Mouse (Mus musculus): ENCODE results near the gene Gm28308.

Gm28308 gene

DNA sequence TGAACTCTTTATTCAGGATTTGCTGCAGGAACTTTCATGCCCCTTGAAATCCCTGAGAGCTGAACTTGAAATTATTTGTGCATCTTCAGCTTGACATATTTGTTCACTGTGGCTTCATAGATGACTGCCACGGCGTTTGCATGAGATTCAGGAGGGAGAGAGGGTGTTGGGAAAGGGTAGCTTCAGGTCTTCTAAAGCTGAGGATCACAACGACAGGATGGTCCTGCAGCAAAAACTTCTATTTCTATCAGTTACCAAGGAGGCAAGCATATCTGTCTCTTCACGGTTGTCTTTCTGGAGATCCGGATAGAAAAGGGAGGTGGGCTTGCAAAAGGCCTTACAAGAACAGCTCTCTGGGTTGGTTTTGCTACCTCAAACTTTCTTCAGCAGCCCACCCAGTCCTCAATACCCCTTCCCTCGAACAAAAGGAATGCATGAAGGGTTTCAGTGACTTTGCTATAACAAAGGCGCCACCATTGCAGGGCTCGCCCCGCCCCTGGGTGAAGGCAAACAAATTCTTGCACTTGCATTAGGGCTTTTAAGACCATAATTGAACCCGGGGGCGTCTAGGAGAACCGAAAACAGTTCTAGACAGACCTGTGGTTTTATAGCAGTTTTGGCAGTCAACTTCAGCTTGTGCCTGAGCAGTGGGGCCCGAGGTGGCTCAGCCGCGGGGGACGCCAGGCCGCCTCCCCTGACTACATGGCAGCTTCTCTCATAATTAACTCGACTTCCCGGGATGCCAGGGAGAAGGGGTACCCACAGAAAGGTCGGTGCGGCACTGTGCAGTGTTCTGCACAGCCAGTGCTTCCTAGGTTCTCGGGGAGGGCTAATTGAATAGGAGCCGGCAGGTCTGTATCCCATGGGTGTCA, 34.9 kb upstream of the Gm28308 start:
- in situ Hi-C loops (cut with MseI, MboI): no loop called here

DNA sequence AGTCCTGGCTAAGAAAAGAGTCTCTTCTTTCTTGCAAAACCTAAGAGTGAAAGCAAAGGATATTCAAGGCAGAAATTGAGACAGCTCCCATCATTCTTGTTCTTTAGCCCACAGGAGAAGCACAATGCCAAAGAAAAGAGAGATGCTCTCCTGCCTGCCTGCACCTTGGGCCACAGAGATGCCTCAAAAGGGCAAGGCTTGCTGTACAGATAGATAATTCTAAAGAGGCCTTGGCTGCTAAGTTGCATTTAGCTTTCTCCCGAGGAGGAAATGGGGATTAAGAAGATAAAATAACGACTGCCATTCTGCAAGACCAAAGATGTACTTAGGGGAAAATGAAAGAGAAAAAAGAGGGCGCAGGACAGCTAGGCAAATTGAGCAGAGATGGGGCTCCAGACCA, 33.8 kb upstream of the Gm28308 start:
- in situ Hi-C loops (cut with MseI, MboI): no loop called here

GRCm38 (mm10) chr6:52246403-52246803, 33.3 kb upstream of the Gm28308 start:
- in situ Hi-C loops (cut with MseI, MboI): no loop called here

- in situ Hi-C loops (cut with MseI, MboI): no loop called here
Observed at GRCm38 (mm10) chr6:52245757-52246142, 32.6 kb upstream of the Gm28308 start, which contains the start of gene Hoxa11. Gene Hoxa11 (minus strand): TSS chr6:52245810.

GRCm38 (mm10) chr6:52245040-52245756, 32.1 kb upstream of the Gm28308 start:
- in situ Hi-C loops (cut with MseI, MboI): no loop called here

DNA sequence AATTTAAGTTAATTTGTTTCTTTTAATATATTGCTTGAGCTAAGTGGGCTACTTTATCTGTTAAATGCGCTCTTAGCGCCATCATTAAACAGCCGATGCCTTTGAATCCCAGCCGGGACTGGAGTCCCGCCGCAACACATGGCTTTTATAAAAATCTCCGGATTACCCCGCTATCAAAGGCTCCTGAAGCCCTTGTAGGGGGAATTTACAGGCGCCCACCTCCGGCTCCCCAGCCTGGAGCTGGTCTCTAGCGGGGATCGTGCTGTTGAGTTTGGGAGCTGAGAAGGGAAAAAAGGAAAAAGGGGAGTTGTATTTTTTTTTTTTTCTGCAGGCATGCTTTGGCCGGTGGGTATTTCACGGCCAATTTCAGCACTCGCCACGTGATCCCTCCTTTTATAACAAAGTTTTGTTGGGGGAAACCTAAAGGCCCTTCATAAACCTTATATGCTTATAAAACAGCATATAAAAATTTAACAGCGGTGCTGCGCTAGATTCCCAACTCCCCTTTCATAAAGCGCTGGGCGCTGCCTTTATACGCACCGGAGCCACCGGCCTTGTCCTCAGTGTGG, 31.4 kb upstream of the Gm28308 start:
- in situ Hi-C loops (cut with MseI, MboI): no loop called here

DNA sequence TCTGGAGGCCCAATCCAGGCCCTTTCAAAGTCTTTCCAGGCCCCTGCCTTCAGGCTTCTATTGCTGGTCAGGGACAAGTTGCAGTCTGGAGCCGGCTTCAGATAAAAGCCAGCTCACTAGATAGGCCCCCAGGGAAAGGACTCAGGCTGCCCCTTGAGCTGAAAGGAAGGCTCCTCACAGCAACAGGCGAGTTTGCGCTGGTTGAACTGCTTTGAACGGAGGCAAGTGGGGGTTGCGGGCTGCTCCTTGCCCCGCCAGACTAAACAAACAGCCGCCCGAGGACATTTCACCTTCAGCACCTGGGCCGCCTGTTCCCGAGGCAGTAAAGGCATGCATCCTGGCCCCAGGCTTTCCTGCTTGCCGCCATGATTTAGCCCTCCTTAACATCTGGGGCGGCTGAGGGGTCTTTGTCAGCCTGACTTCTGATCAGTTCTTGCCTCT, 30.6 kb upstream of the Gm28308 start:
- in situ Hi-C loops (cut with MseI, MboI): no loop called here

GRCm38 (mm10) chr6:52242801-52243332, 29.7 kb upstream of the Gm28308 start:
- in situ Hi-C loops (cut with MseI, MboI): no loop called here

- in situ Hi-C loops (cut with MseI, MboI): no loop called here
Observed at GRCm38 (mm10) chr6:52241001-52241621, 28.0 kb upstream of the Gm28308 start.

- in situ Hi-C loops (cut with MseI, MboI): no loop called here
Observed at GRCm38 (mm10) chr6:52240389-52241000, 27.4 kb upstream of the Gm28308 start, which contains the start of gene Hoxa10. Gene Hoxa10 (minus strand): TSS chr6:52240854.

DNA sequence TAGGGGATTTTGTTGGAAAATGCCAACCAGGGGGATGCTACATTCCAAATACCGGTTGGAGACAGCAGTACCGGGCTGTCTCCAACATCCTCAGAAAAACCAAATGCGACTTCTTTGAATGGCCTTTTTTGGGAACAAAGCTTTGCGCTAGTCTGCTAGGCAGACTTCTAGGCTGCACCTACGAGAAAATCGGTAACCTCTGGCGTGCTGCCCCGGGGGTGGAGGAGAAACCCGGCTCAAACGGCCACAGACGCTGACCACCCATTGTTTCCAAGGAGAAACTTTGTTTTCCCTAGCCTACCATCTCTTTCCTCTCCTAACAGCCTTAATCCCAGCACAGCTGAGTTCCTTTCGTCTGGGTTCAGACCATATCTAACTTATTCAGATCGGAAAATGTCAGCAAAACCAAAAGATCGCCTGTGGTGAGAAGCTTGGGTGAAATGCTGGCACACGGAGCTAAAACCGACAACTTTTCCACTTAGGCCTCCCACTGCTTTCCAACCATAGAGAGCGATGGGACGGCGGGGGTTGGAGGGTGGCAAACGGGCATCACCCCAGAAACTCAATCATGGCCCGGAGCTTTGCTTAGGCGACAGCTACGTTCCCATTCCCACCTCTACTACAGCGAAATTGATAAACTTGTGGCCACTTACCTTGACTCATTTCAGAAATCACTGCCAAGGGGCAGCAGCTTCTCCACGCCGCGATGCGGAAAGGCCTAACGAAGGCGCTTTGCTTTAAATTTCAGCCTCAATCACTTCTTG, 26.7 kb upstream of the Gm28308 start:
- in situ Hi-C loops (cut with MseI, MboI): no loop called here

GRCm38 (mm10) chr6:52238976-52239375, 25.8 kb upstream of the Gm28308 start:
- in situ Hi-C loops (cut with MseI, MboI): no loop called here

- in situ Hi-C loops (cut with MseI, MboI): no loop called here
Observed at GRCm38 (mm10) chr6:52238155-52238545, 25.0 kb upstream of the Gm28308 start.

DNA sequence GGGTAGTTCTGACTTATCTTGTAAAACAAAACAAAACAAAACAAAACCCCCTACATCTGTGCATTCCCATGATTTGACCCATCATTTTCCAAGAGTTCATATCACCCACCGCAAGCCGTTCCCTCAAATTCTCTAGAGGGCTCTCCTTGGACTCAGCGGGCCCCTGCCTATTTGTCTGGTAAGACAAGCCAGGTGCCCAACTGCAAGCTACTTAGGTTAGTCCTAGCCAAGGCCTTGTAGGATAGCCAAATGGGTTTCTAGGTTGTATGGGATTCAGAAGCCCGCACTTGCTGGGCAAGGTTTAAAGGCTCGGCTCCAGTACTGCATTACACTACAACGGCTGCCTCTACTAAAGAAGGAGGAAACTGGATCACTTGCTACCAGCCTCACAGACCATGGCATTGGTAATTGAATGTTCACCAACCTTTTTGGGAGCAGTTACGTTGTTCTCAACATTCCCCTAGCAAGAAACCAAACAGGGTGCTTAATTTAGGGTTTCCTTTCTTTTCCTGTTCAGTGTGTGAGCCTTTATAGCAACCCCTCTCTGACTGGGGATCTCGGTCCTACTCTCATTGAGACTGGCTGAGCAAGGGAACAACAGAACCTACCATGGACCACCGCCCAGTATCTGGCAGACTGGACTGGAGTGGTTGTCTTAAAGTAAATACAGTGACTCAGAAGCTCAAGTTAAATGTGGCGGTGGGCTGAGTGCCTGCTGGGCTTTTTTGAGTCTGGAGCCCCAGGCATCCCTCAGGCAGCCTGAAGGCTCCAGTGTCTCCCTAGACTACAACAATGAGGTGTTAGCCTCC, 24.4 kb upstream of the Gm28308 start:
- in situ Hi-C loops (cut with MseI, MboI): no loop called here

- in situ Hi-C loops (cut with MseI, MboI): no loop called here
Observed at GRCm38 (mm10) chr6:52236806-52237205, 23.7 kb upstream of the Gm28308 start.

DNA sequence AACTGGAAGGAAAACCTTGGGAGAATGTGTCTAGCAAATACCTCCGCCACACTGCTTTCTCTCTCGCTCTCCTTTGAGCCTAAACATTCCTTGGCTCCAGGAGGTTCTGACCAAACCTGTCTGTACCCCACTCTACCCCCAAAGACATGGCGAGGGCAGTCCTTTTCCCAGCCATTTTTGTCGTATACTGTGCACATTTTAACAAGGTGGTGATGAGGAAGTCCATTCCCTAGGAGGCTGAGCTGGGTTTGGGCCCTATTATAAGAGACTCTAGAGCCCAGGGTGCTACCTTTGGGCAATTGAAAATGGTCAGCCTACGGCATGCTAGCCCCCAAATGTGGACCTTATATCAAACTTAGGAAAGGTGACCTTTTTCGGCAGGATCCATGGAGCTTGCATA, 22.7 kb upstream of the Gm28308 start:
- in situ Hi-C loops (cut with MseI, MboI): no loop called here

DNA sequence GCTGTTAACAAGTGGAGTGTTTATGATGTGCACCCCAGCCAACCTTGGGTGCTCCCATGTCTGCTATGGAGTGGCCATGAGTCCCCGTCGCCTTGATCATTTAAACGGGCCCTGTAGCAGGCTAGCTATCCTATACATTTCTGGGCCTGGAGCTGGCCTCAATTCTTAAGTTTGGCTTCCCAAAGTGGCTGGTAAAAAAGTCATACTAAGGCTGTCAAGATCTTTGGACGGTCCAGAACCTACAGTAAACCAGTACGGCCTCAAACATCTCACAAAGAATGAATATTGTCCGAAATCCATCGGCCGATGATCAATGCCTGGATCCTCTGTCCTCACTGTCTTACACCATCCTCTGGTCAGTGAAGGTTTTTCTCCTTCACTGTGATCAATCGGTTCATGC, 22.1 kb upstream of the Gm28308 start:
- in situ Hi-C loops (cut with MseI, MboI): no loop called here

- in situ Hi-C loops (cut with MseI, MboI): no loop called here
Observed at GRCm38 (mm10) chr6:52234428-52235140, 21.4 kb upstream of the Gm28308 start.

Measured in mouse trophoblast stem cell (cell line).